Mouse (Mus musculus): Measurements from ENCODE around the gene Tnnt2.

Tnnt2 gene

GRCm38 (mm10) chr1:135818481-135819086 lies 17.6 kb upstream of the Tnnt2 start, which contains the start of gene Lad1:
TSS of gene Lad1 (plus strand) at chr1:135818598.
- no peak for DNase-seq (ENCODE audit: low spot score in 2 of 2)

GRCm38 (mm10) chr1:135820071-135820470 lies 16.1 kb upstream of the Tnnt2 start:
- no peak for DNase-seq (ENCODE audit: low spot score in 2 of 2)

- DNase-seq (ENCODE audit: low spot score in 2 of 2): no peak
These were observed 15.3 kb upstream of the Tnnt2 start for GRCm38 (mm10) chr1:135820736-135821364.

- DNase-seq (ENCODE audit: low spot score in 2 of 2): no peak
These were observed 14.4 kb upstream of the Tnnt2 start for GRCm38 (mm10) chr1:135821780-135822179.

- no peak for DNase-seq (ENCODE audit: low spot score in 2 of 2)
These were observed 7.2 kb upstream of the Tnnt2 start for GRCm38 (mm10) chr1:135828918-135829317.

- DNase-seq (ENCODE audit: low spot score in 2 of 2): no peak
These were observed 1.8 kb upstream of the Tnnt2 start for GRCm38 (mm10) chr1:135834206-135834859.

GRCm38 (mm10) chr1:135834983-135835382 lies 1.2 kb upstream of the Tnnt2 start:
- DNase-seq (ENCODE audit: low spot score in 2 of 2): no peak

GRCm38 (mm10) chr1:135838626-135839025 lies 2.5 kb downstream of the Tnnt2 start:
- no peak for DNase-seq (ENCODE audit: low spot score in 2 of 2)

GRCm38 (mm10) chr1:135839065-135839464 lies 2.9 kb downstream of the Tnnt2 start:
- DNase-seq (ENCODE audit: low spot score in 2 of 2): no peak

- DNase-seq (ENCODE audit: low spot score in 2 of 2): no peak
These were observed 4.7 kb downstream of the Tnnt2 start for GRCm38 (mm10) chr1:135840675-135841395.

- no peak for DNase-seq (ENCODE audit: low spot score in 2 of 2)
These were observed 7.5 kb downstream of the Tnnt2 start for GRCm38 (mm10) chr1:135843519-135844262.

GRCm38 (mm10) chr1:135844481-135844880 lies 8.3 kb downstream of the Tnnt2 start:
- DNase-seq (ENCODE audit: low spot score in 2 of 2): no peak

GRCm38 (mm10) chr1:135846632-135847031 lies 10.5 kb downstream of the Tnnt2 start:
- DNase-seq (ENCODE audit: low spot score in 2 of 2): no peak

- DNase-seq (ENCODE audit: low spot score in 2 of 2): no peak
These were observed 11.0 kb downstream of the Tnnt2 start for GRCm38 (mm10) chr1:135847139-135847562.

GRCm38 (mm10) chr1:135847611-135848351 lies 11.6 kb downstream of the Tnnt2 start:
- DNase-seq (ENCODE audit: low spot score in 2 of 2): no peak

GRCm38 (mm10) chr1:135850722-135851512 lies 14.8 kb downstream of the Tnnt2 start:
- no peak for DNase-seq (ENCODE audit: low spot score in 2 of 2)

GRCm38 (mm10) chr1:135852044-135852756 lies 16.0 kb downstream of the Tnnt2 start:
- DNase-seq (ENCODE audit: low spot score in 2 of 2): no peak

- no peak for DNase-seq (ENCODE audit: low spot score in 2 of 2)
These were observed 17.0 kb downstream of the Tnnt2 start for GRCm38 (mm10) chr1:135853200-135853599.

GRCm38 (mm10) chr1:135854591-135855343 lies 18.6 kb downstream of the Tnnt2 start:
- DNase-seq (ENCODE audit: low spot score in 2 of 2): no peak
